Mouse (Mus musculus) erythroblast, embryonic 14.5 days (primary cell): ENCODE results near the gene Fancl.

Experiments
- GATA1 ChIP-seq: IDR thresholded peaks from 2 replicates; pipeline ENCODE4 v1.6.1; 2012; ENCODE audit warnings: low read length, inconsistent platforms, mixed read lengths
- TAL1 ChIP-seq: IDR thresholded peaks from 3 replicates; pipeline ENCODE4 v1.6.1; 2012; ENCODE audit warnings: low read length, inconsistent platforms, mixed read lengths

GRCm38 (mm10) chr11:26434229-26434628, 48.3 kb downstream of the Fancl start:
- TF ChIP-seq GATA1 = no peak
- no peak for TF ChIP-seq TAL1
